Mouse (Mus musculus) right cerebral cortex, postnatal 14 days (tissue): ENCODE data around the gene Anxa5.

Source experiments
- DNase-seq: peaks from one replicate; pipeline ENCODE4 v3.0.0; 2022

Gene Anxa5

GRCm38 (mm10) chr3:36446506-36446905, 29.2 kb downstream of the Anxa5 start:
- DNase-seq, result no peak

DNA sequence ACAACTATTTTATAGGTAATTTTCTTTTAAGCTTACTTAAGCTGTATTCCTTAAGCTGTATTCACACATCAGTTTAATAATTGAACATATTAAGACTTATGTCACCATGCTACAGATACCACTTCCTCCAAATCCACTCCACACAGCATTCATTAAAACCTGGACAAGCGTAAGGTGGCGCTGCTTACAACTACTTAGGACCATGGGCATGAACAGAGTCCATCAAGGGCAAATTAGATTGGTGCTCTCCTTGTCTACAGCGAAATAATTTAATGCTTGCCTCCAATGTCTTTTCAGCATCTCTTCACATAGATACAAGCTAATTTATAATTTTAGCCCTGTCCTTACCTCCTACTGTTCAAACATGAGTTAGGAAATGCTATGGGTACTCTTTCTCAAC, 29.7 kb downstream of the Anxa5 start:
- DNase-seq, result no peak

GRCm38 (mm10) chr3:36442426-36442825, 33.3 kb downstream of the Anxa5 start:
- peak; percentile 40 for DNase-seq

GRCm38 (mm10) chr3:36440280-36440679, 35.4 kb downstream of the Anxa5 start:
- DNase-seq, result no peak

GRCm38 (mm10) chr3:36430360-36430759, 45.3 kb downstream of the Anxa5 start:
- no peak for DNase-seq

GRCm38 (mm10) chr3:36427386-36427785, 48.3 kb downstream of the Anxa5 start:
- DNase-seq, result no peak

DNA sequence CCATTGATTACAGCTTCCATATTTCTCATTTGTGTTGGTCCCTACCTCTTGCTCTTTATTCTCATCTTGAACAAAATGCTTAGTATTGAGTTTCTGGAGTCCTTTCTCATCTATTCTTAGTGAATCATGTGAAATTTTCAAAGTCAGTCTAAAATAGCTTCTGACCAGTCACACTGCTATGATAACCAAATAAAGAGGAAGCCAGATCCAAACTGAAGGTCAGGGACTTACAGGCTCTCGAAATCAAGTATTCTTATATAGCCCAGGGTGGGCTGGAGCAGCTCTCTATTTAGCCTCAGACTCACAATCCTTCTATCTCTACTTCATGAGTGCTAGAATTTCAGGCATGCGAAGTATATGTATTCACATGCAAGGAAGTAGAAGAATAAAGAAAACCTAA, 66.2 kb downstream of the Anxa5 start:
- DNase-seq, result no peak

- DNase-seq, result no peak
These were observed 68.7 kb downstream of the Anxa5 start for GRCm38 (mm10) chr3:36406967-36407366.

- no peak for DNase-seq
These were observed 69.4 kb downstream of the Anxa5 start for GRCm38 (mm10) chr3:36406340-36406739.

DNA sequence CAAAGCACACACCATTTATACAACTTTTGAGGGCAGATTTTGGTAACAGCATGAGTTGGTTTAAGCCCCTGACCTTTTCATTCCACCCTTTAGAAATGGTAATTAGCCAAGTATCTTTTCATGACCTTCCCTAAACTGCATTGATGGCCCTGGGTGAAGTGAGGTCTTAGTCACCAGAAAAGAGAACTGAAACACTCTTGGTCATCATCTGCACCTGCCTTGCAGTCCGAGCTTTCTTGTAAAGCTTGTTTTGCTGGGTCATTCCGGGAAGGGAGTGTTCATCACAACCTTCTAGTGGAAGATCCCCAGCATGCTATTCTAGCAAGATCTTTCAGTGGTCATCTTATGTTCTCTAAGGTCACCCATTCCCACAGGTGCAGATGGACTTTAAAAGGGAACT, 73.8 kb downstream of the Anxa5 start:
- DNase-seq, result no peak

DNA sequence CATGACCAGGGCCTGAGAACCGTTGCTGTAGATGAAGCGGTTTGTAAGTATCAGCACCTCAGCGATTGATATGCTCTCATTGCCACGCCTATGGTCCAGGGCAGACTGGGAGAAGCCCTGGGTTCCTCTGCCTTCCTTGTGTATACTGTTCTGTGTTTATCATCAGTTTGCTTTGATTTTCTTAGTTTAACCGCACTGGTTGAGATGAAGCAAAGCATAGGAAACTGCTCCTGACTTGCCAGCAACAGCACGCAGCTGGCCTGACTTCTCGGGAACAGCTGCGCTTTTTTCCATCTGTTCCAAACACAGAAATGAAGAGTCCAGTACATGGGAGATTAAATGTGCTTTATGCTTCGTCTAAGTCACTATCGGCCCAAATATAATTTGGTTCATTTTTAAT, 75.0 kb downstream of the Anxa5 start:
- no peak for DNase-seq
